Mouse (Mus musculus) gastrocnemius, adult 2 months (tissue): Measurements from ENCODE around the gene Rom1. TPM values are rescaled to one million over a fixed set of nuclear protein-coding genes. Genes with fewer than 3 reads are reported as not detected.

Experiments used
- DNase-seq: peaks from one replicate; pipeline ENCODE4 v3.0.0; 2022
- H3K27ac ChIP-seq: fragments of 200-600 bp; 2 replicates; pipeline ENCODE4 v1.8.1; 2022; ENCODE audit warnings: mild to moderate bottlenecking
- H3K4me3 ChIP-seq: fragments of 200-600 bp; 2 replicates; pipeline ENCODE4 v1.8.1; 2022; ENCODE audit warnings: mild to moderate bottlenecking, moderate library complexity
- CTCF ChIP-seq: fragments of 200-600 bp; IDR thresholded peaks from 2 replicates; pipeline ENCODE4 v1.8.1; 2022; ENCODE audit warnings: antibody characterized with exemption, mild to moderate bottlenecking, moderate library complexity
- intact Hi-C: fragments of 180-260 bp; cut with DNase I; formaldehyde crosslinking; loops from one replicate; pipeline ENCODE4 v1.15.1; 2025
- total RNA-seq, 2 experiments: library from RNA; stranded (reverse); gene quantifications; 2 replicates each; pipeline ENCODE4 v1.2.3; 2021

Rom1 gene
- total RNA-seq, 2 experiments from 2014 or later = 7.3 TPM

- intact Hi-C loops = no loop called here
Measured at GRCm38 (mm10) chr19:8954171-8954570, 25.0 kb upstream of the Rom1 start.

GRCm38 (mm10) chr19:8953135-8954039, 24.2 kb upstream of the Rom1 start, which contains the start of gene Tut1:
Tut1 (plus strand) TSS chr19:8953847.
- DNase-seq = peak; percentile 90
- TF ChIP-seq CTCF = no peak
- Histone ChIP-seq H3K4me3 (peak within 1 kb of the TSS; percentile 98), H3K27ac (peak within 1 kb of the TSS; percentile 90)
- intact Hi-C loops = no loop called here

More at GRCm38 (mm10) chr19:8954171-8954570, 25.0 kb upstream of the Rom1 start:
- TF ChIP-seq CTCF = no peak
- peak overlapping the region; percentile 90 for H3K27ac ChIP-seq
- peak overlapping the region; percentile 98 for H3K4me3 ChIP-seq
- DNase-seq = no peak

DNA sequence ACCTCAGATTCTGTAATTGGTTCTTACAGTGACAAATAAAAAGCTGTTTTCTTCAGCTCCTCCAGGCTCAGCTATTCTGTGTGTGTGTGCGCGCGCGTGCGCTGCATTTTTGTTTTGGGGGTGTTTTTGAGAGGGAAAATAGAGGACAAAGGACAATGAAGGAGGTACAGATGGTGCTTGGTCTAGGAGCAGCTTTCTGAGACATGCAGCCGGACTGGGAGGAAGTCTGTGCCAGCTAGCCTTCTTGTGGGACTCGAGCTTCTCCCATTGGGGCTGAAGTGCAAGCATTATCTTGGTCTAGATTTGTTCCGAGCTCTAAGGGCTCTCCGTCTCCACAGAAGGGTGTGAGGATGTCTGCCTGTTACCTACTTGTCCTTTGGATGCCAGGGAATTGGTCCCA, 23.1 kb upstream of the Rom1 start:
- intact Hi-C loops = no loop called here
- Histone ChIP-seq H3K27ac (peak overlapping the region; percentile 90; the same call in 1 of the 2 replicates), H3K4me3 (no peak overlapping the region)
- TF ChIP-seq CTCF = no peak
- DNase-seq = no peak

GRCm38 (mm10) chr19:8950190-8950589, 21.0 kb upstream of the Rom1 start:
- Histone ChIP-seq H3K4me3 (no peak overlapping the region), H3K27ac (no peak overlapping the region)
- DNase-seq = no peak
- intact Hi-C loops = no loop called here
- no peak for TF ChIP-seq CTCF

GRCm38 (mm10) chr19:8946929-8947328, 17.8 kb upstream of the Rom1 start:
- Histone ChIP-seq H3K27ac (no peak overlapping the region), H3K4me3 (no peak overlapping the region)
- TF ChIP-seq CTCF = no peak
- no peak for DNase-seq
- intact Hi-C loops = no loop called here

DNA sequence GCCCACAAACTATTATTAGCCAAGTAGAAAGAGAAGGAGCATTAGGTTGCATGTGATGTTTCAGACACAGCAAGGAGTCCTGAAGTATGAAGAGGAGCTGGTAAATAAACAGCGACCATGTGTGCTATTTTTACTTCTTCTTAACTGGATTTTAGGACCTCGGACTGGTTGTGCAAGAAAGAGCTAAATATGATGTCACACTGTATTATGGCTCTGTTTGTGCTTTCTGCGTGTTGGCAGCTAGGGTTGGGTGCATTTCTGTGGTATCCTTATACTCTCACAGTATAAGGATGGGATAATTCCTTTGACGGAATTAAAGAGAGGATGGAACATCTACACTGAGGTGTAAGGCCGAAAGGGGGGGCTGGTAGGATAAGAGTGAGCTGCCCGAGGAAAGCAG, 16.1 kb upstream of the Rom1 start:
- intact Hi-C loops = no loop called here
- no peak for TF ChIP-seq CTCF
- no peak for DNase-seq
- Histone ChIP-seq H3K27ac (peak overlapping the region; percentile 70), H3K4me3 (peak overlapping the region; percentile 100)

- peak; percentile 79 for DNase-seq
- intact Hi-C loops = no loop called here
- peak overlapping the region; percentile 100 for H3K4me3 ChIP-seq
- no peak for TF ChIP-seq CTCF
- peak overlapping the region; percentile 70 for H3K27ac ChIP-seq
Measured at GRCm38 (mm10) chr19:8944750-8945149, 15.6 kb upstream of the Rom1 start.

GRCm38 (mm10) chr19:8944062-8944461, 14.9 kb upstream of the Rom1 start:
- peak overlapping the region; percentile 100 for H3K4me3 ChIP-seq
- intact Hi-C loops = no loop called here
- TF ChIP-seq CTCF = no peak

GRCm38 (mm10) chr19:8943047-8943446, 13.9 kb upstream of the Rom1 start:
- TF ChIP-seq CTCF = no peak
- Histone ChIP-seq H3K27ac (peak overlapping the region; percentile 96), H3K4me3 (peak overlapping the region; percentile 100)
- intact Hi-C loops = no loop called here
- DNase-seq = no peak

More at GRCm38 (mm10) chr19:8944062-8944461, 14.9 kb upstream of the Rom1 start:
- H3K27ac ChIP-seq = peak overlapping the region; percentile 70
- no peak for DNase-seq

- intact Hi-C loops = no loop called here
- DNase-seq = no peak
- TF ChIP-seq CTCF = no peak
- Histone ChIP-seq H3K27ac (peak overlapping the region; percentile 96), H3K4me3 (peak overlapping the region; percentile 100)
Measured at GRCm38 (mm10) chr19:8942276-8942964, 13.3 kb upstream of the Rom1 start.

GRCm38 (mm10) chr19:8941515-8942217, 12.5 kb upstream of the Rom1 start, which contains the start of gene Mta2:
Mta2 (plus strand) TSS chr19:8941875.
- Histone ChIP-seq H3K4me3 (peak within 1 kb of the TSS; percentile 100), H3K27ac (peak within 1 kb of the TSS; percentile 96)
- DNase-seq = peak; percentile 98
- intact Hi-C loops = no loop called here
- TF ChIP-seq CTCF = no peak

- Histone ChIP-seq H3K27ac (peak overlapping the region; percentile 96), H3K4me3 (peak overlapping the region; percentile 100)
- intact Hi-C loops = no loop called here
- no peak for TF ChIP-seq CTCF
- no peak for DNase-seq
Measured at GRCm38 (mm10) chr19:8941136-8941514, 12.0 kb upstream of the Rom1 start.
